Mouse (Mus musculus) limb, embryonic 14.5 days (tissue): ENCODE measurements around the gene Gm42742. TPM values are rescaled to one million over a fixed set of nuclear protein-coding genes. Genes with fewer than 3 reads are reported as not detected.

ENCODE experiments used
- ATAC-seq: fragments of 200-750 bp; cut with Nextera tagmentation; 2 replicates; pipeline ENCODE4 v1.8.0; 2017; ENCODE audit warnings: low read depth, moderate number of reproducible peaks, moderate TSS enrichment; ENCODE audit not compliant: low FRiP score
- DNase-seq: peaks from one replicate; pipeline ENCODE4 v3.0.0-alpha.2; 2015; ENCODE audit warnings: low spot score
- H3K27ac ChIP-seq: fragments of 300-500 bp; sonication (generic); replicated peaks from 2 replicates; pipeline ENCODE4 v1.5.1; 2014; ENCODE audit warnings: low read depth, mild to moderate bottlenecking, low read length, moderate library complexity, mixed read lengths
- H3K27me3 ChIP-seq: fragments of 300-500 bp; sonication (generic); 2 replicates; pipeline ENCODE4 v1.6.1; 2014; ENCODE audit warnings: low read length, mixed read lengths; ENCODE audit not compliant: control insufficient read depth, insufficient read depth
- H3K36me3 ChIP-seq: fragments of 300-500 bp; sonication (generic); 2 replicates; pipeline ENCODE4 v1.6.1; 2014; ENCODE audit warnings: mild to moderate bottlenecking, low read length, moderate library complexity, mixed read lengths; ENCODE audit not compliant: control insufficient read depth, insufficient read depth
- H3K4me1 ChIP-seq: fragments of 300-500 bp; sonication (generic); 2 replicates; pipeline ENCODE4 v1.6.1; 2014; ENCODE audit warnings: antibody characterized with exemption, low read length, mixed read lengths; ENCODE audit not compliant: control insufficient read depth, insufficient read depth
- H3K4me2 ChIP-seq: fragments of 300-500 bp; sonication (generic); replicated peaks from 2 replicates; pipeline ENCODE4 v1.6.1; 2014; ENCODE audit warnings: low read depth, mild to moderate bottlenecking, low read length, moderate library complexity; ENCODE audit not compliant: severe bottlenecking
- H3K4me3 ChIP-seq: fragments of 300-500 bp; sonication (generic); replicated peaks from 2 replicates; pipeline ENCODE4 v1.5.1; 2014; ENCODE audit warnings: low read length
- H3K9ac ChIP-seq: fragments of 300-500 bp; sonication (generic); 2 replicates; pipeline ENCODE4 v1.6.1; 2014; ENCODE audit warnings: mild to moderate bottlenecking, low read depth, low read length, moderate library complexity; ENCODE audit not compliant: severe bottlenecking
- H3K9me3 ChIP-seq: fragments of 300-500 bp; sonication (generic); 2 replicates; pipeline ENCODE4 v1.6.1; 2016; ENCODE audit warnings: low read length; ENCODE audit not compliant: control insufficient read depth
- POLR2A ChIP-seq: fragments of 200-500 bp; IDR thresholded peaks from 2 replicates; pipeline ENCODE4 v1.8.0; 2012; ENCODE audit warnings: inconsistent platforms, mild to moderate bottlenecking, moderate library complexity, borderline replicate concordance; ENCODE audit not compliant: insufficient read depth, insufficient read length; ENCODE audit errors: extremely low read depth
- WGBS: fragments of 180-500 bp; shearing (Covaris S2); extraction: QIAGEN DNeasy Blood & Tissue Kit; methylation state at CpG from one replicate; pipeline ENCODE4 v1.1.7; 2014; 5-methylcytosine and 5-hydroxymethylcytosine counted together
- polyA plus RNA-seq, 2 experiments: library from polyadenylated mRNA; depleted of rRNA in 1 of 2; stranded (reverse) in 1 of 2; unstranded in 1 of 2; fragments of >200 nt; fragmentation: Nextera tagmentation in 1 of 2; extraction: Ambion mirVana in 1 of 2; gene quantifications; 2 replicates each; pipeline versions ENCODE4 v1.2.1 to v1.2.3; 2012 to 2014

The Gm42742 gene
- polyA plus RNA-seq, 2 experiments = 37.7 to 143 TPM

GRCm38 (mm10) chr7:126996449-126996848, 24.4 kb downstream of the Gm42742 start:
- H3K36me3 ChIP-seq = no peaks in the 10 kb centered on the region
- no peaks in the 10 kb centered on the region for H3K27me3 ChIP-seq
- 84% methylated on average over 4 of the region's 4 CpGs for WGBS
- H3K4me3 ChIP-seq = no peak overlapping the region
- H3K9ac ChIP-seq = no peak overlapping the region
- H3K9me3 ChIP-seq = no peaks in the 10 kb centered on the region
- H3K4me1 ChIP-seq = no peaks in the 10 kb centered on the region
- ATAC-seq = no peak
- no peak overlapping the region for H3K27ac ChIP-seq
- DNase-seq = no peak
- no peak overlapping the region for H3K4me2 ChIP-seq
- TF ChIP-seq POLR2A = no peak

DNA sequence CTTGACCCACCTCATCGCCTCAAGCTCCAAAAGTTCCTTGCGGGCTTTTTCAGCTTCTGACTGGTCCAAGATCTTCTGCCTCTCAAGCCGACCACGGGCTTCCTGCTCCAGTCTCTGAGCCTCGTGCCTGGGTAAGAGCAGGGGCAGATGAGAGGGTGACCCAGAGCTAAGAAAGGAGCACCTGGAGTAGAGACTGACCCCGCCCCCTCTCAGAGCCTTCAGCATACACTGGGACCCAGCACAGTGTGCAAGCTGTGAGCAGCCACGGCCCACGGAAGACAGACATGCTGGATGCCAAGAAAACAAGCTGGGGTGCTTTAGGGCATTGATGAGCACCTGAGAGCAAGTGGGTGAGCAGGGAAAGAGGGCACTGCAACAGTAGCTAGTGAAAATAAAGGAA, 32.1 kb downstream of the Gm42742 start:
- 62% methylated on average over 8 of the region's 8 CpGs for WGBS
- no peak for TF ChIP-seq POLR2A
- ATAC-seq (no peak), DNase-seq (no peak)
- no peaks in the 10 kb centered on the region for H3K9me3 ChIP-seq
- no peak overlapping the region for H3K4me2 ChIP-seq
- no peaks in the 10 kb centered on the region for H3K27me3 ChIP-seq
- no peak overlapping the region for H3K27ac ChIP-seq
- no peaks in the 10 kb centered on the region for H3K4me1 ChIP-seq
- no peak overlapping the region for H3K9ac ChIP-seq
- no peak overlapping the region for H3K4me3 ChIP-seq
- H3K36me3 ChIP-seq = no peaks in the 10 kb centered on the region

- DNase-seq (peak; percentile 7), ATAC-seq (no peak)
- TF ChIP-seq POLR2A = no peak
- 36% methylated on average over 9 of the region's 9 CpGs for WGBS
- Histone ChIP-seq H3K27ac (no peak overlapping the region), H3K27me3 (no peaks in the 10 kb centered on the region), H3K36me3 (peaks cover 2% of the 10 kb centered on the region; the same call in 1 of the 2 replicates), H3K4me1 (no peaks in the 10 kb centered on the region), H3K4me3 (no peak overlapping the region), H3K9ac (no peak overlapping the region), H3K4me2 (no peak overlapping the region), H3K9me3 (no peaks in the 10 kb centered on the region)
Observed at GRCm38 (mm10) chr7:126986319-126986718, 34.6 kb downstream of the Gm42742 start.

- H3K27me3 ChIP-seq = no peaks in the 10 kb centered on the region
- 24% methylated on average over 10 of the region's 10 CpGs for WGBS
- H3K4me2 ChIP-seq = no peak overlapping the region
- no peak for ATAC-seq
- DNase-seq = no peak
- H3K9me3 ChIP-seq = no peaks in the 10 kb centered on the region
- no peak overlapping the region for H3K9ac ChIP-seq
- peaks cover 15% of the 10 kb centered on the region for H3K36me3 ChIP-seq
- TF ChIP-seq POLR2A = no peak
- H3K27ac ChIP-seq = no peak overlapping the region
- H3K4me3 ChIP-seq = no peak overlapping the region
- H3K4me1 ChIP-seq = no peaks in the 10 kb centered on the region
Observed at GRCm38 (mm10) chr7:126984667-126985444, 36.0 kb downstream of the Gm42742 start.

DNA sequence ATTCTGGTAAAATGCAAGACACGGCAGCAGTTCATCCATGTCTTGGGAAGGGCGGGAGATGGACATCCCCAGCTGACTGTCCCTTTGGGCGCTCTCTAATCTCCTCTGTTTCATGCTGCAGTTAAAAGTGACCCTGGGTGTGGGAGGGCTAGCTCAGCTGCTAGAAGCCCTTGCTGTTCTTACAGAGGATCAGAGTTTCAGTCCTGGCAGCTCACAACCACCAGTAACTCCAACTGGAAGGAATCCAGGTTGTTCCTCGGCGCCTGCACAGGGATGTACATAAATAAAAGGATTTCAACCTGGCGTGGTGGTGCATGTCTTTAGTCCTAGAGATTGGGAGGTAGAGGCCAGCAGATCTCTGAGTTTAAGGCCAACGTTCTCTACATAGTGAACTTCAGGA, 37.8 kb downstream of the Gm42742 start:
- no peaks in the 10 kb centered on the region for H3K9me3 ChIP-seq

GRCm38 (mm10) chr7:126982054-126982453, 38.8 kb downstream of the Gm42742 start:
- no peaks in the 10 kb centered on the region for H3K9me3 ChIP-seq
- H3K9ac ChIP-seq = no peak overlapping the region
- H3K27ac ChIP-seq = no peak overlapping the region
- no peak overlapping the region for H3K4me3 ChIP-seq
- TF ChIP-seq POLR2A = no peak
- WGBS = 85% methylated on average over 4 of the region's 4 CpGs
- DNase-seq = no peak
- ATAC-seq = no peak
- peaks cover 3% of the 10 kb centered on the region; the same call in 1 of the 2 replicates for H3K4me1 ChIP-seq
- no peaks in the 10 kb centered on the region for H3K27me3 ChIP-seq
- H3K4me2 ChIP-seq = no peak overlapping the region
- peaks cover 33% of the 10 kb centered on the region for H3K36me3 ChIP-seq

More for the DNA sequence above, 37.8 kb downstream of the Gm42742 start:
- Histone ChIP-seq H3K4me1 (no peaks in the 10 kb centered on the region), H3K27me3 (no peaks in the 10 kb centered on the region), H3K36me3 (peaks cover 31% of the 10 kb centered on the region), H3K9ac (no peak overlapping the region), H3K4me2 (no peak overlapping the region), H3K4me3 (no peak overlapping the region), H3K27ac (no peak overlapping the region)
- no peak for TF ChIP-seq POLR2A
- ATAC-seq (no peak), DNase-seq (no peak)
- 77% methylated on average over 7 of the region's 7 CpGs for whole genome bisulfite sequencing
